Mouse (Mus musculus) adrenal gland, adult 2 months (tissue): Measurements from ENCODE around the gene B4galnt3. TPM values are rescaled to one million over a fixed set of nuclear protein-coding genes. Genes with fewer than 3 reads are reported as not detected.

ENCODE experiments used
- polyA plus RNA-seq: library from polyadenylated mRNA; depleted of rRNA; stranded (reverse); fragments of >200 nt; gene quantifications from 2 replicates; pipeline ENCODE4 v1.2.3, GENCODE M21; 2012; rRNA removed
- total RNA-seq, 2 experiments: library from RNA; stranded (reverse); gene quantifications; 2 replicates each; pipeline ENCODE4 v1.2.3; 2021

B4galnt3 gene
- total and polyA plus RNA-seq, 3 experiments, result 4.7 to 12.6 (median 5.6) TPM

Other genes with a start within 250 kb of the B4galnt3 start
- gene Ninj2, start 201.2 kb downstream of the B4galnt3 start, total RNA-seq, result not detected
- gene Ninj2, start 201.2 kb downstream of the B4galnt3 start, polyA plus RNA-seq, result not detected in 2 replicates
- under 1 TPM in 1 of 2 experiments, not detected in 1; 0.38 TPM for gene D330020A13Rik, start 195 bp downstream of the B4galnt3 start, total RNA-seq
- 4.5 and 6.4 TPM in 2 replicates for gene D330020A13Rik, start 195 bp downstream of the B4galnt3 start, polyA plus RNA-seq
- 10 to 100 TPM; 42.8 to 46.2 TPM for gene Kdm5a, start 69.6 kb upstream of the B4galnt3 start, total RNA-seq
- 1.0 TPM in 2 replicates for gene Kdm5a, start 69.6 kb upstream of the B4galnt3 start, polyA plus RNA-seq
- gene Ccdc77, start 69.8 kb upstream of the B4galnt3 start, total RNA-seq, result 1 to 10 TPM; 4.2 to 6.8 TPM
- 1.3 and 1.7 TPM in 2 replicates for gene Ccdc77, start 69.8 kb upstream of the B4galnt3 start, polyA plus RNA-seq
- 10 to 100 TPM in 1 of 2 experiments, 1 to 10 TPM in 1; 8.7 to 10.5 TPM for gene Il17ra, start 168.7 kb upstream of the B4galnt3 start, total RNA-seq
- gene Il17ra, start 168.7 kb upstream of the B4galnt3 start, polyA plus RNA-seq, result 9.2 and 15.1 TPM in 2 replicates
- gene Tmem121b, start 199.2 kb upstream of the B4galnt3 start, total RNA-seq, result under 1 TPM; 0.06 to 0.10 TPM
- gene Tmem121b, start 199.2 kb upstream of the B4galnt3 start, polyA plus RNA-seq, result 0.03 and 0.12 TPM in 2 replicates
- 10 to 100 TPM; 25.2 to 26.8 TPM for gene Hdhd5, start 236.8 kb upstream of the B4galnt3 start, total RNA-seq
- gene Hdhd5, start 236.8 kb upstream of the B4galnt3 start, polyA plus RNA-seq, result 27.6 and 30.3 TPM in 2 replicates